Mouse (Mus musculus): ENCODE data around the gene Ddx58.

- TF ChIP-seq POLR2A (IDR thresholded peaks at IDR 0.05; ENCODE audit: low read depth, low read length) (no peak), CTCF (IDR thresholded peaks at IDR 0.05; ENCODE audit: extremely low read depth, insufficient read length, insufficient replicate concordance, low read depth, low read length) (no peak)
Measured at GRCm38 (mm10) chr4:40207701-40208100, 31.9 kb downstream of the Ddx58 start.

All from small intestine, adult 2 months (tissue).